Mouse (Mus musculus) lung, postnatal 36 days (tissue): ENCODE measurements around the gene Pafah1b3.
"Not testable (repeated sequence)": the region's sequence is repeated elsewhere in the genome, so short reads cannot be mapped to it uniquely, and the experiment has no call there.

Source experiments
- DNase-seq: peaks from one replicate; pipeline ENCODE4 v3.0.0; 2022; ENCODE audit warnings: mixed read lengths

The Pafah1b3 gene

DNA sequence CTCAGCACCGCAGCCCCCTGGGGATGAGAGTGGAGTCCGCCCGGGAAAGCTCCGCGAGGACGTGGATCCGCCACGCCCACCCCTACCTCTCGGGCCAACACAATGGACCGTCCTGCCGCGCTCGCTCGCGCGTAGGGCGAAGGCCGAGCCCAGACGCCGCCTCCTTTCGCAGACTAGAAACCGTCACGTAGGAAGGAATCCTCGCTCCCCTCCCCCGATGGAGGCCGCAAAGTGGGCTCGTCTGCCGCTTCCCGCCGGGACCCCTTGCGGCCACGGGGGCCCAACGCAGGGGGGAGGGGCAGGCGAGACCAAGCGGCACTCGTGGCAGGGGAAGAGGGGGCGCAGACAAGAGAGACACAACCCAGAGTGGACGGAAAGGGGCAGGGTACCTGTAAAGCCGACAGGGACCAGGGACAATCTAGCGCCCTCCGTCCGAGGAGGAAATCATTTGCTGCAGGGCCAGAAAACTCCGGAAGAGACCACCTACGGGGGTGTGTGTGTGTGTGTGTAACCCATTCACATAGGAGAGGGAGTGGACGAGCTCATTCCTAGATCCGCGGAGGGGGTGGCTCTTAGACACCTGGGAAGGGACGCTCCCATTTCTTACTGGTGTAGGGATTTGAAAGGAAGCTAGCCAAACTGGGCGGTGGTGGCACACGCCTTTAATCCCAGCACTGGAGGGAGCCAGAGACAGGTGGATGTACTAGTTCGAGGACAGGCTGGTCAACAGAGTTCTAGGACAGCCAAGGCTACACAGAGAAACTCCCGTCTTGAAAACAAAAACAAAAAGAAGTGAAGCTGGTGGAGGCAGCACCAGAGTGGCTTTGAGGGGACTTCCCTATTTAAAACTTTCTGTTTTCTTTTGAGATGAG lies at the start of gene Pafah1b3:
Pafah1b3 (minus strand) TSS at position 533 of the 872 bp plus-strand sequence.
- DNase-seq: peak; percentile 91

DNA sequence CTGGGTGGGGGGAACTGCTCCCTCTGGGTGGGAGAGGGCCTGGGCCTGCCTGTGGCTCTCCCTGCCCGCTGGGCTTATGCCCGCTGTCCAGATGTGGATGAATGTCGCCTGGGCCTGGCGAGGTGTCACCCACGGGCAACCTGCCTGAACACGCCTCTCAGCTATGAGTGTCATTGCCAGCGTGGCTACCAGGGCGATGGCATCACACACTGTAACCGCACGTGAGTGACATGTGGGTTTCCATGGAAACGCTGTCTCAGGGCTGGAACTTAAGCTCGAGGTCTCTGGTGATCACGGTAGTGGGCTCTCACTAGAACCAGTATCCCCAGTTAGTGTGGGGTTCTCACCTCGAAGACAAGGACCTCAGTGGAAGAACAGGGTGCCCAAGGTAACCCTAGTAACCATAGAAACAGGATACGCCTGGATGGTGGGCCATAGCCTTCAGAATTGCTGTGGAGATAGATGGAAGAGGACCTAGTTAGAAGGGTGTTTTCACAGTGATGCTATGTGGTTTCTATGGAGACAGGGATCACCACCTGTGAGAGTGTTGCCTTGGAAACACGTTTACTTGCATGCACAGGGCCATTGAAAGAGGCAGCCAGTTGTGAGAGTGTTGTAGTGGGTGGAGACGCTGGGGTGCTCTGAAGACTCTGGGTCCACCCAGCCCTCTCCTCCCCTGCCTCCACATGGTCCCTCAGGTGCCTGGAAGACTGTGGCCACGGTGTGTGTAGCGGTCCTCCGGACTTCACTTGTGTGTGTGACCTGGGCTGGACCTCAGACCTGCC lies 43.4 kb upstream of the Pafah1b3 start:
- DNase-seq: no peak

DNA sequence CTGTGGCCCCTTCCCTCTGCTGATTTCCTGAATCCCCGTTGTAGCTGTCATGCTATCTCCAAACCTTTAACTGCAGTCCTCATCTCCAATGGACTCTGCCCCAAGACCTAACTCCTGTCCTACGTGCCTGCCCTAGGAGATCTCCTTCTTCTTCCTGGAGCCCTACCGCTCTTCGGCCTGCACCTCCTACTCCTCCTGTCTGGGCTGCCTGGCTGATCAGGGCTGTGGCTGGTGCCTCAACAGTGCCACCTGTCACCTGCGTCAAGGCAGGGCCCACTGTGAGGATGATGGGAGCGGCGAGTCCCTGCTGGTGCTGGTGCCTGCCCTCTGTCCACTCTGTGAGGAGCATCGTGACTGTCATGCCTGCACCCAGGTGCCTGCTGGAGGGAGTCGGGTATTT lies 41.5 kb upstream of the Pafah1b3 start:
- DNase-seq: no peak

DNA sequence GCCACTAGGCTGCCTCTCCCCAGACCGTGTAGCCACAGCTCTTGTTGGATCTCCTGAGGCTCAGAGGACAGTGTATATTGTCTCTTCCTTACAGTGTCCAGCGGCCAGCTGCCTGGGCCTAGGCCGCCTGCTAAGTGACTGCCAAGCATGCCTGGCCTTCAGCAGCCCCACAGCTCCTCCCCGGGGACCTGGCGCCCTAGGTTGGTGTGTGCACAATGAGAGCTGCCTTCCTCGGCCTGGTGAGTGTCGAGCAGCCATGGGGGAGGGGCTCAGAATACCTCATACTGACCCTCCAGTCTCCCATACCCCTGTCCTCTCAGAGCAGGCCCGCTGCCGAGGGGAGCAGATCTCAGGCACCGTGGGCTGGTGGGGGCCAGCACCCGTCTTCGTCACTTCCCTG lies 36.7 kb upstream of the Pafah1b3 start:
- DNase-seq: no peak

DNA sequence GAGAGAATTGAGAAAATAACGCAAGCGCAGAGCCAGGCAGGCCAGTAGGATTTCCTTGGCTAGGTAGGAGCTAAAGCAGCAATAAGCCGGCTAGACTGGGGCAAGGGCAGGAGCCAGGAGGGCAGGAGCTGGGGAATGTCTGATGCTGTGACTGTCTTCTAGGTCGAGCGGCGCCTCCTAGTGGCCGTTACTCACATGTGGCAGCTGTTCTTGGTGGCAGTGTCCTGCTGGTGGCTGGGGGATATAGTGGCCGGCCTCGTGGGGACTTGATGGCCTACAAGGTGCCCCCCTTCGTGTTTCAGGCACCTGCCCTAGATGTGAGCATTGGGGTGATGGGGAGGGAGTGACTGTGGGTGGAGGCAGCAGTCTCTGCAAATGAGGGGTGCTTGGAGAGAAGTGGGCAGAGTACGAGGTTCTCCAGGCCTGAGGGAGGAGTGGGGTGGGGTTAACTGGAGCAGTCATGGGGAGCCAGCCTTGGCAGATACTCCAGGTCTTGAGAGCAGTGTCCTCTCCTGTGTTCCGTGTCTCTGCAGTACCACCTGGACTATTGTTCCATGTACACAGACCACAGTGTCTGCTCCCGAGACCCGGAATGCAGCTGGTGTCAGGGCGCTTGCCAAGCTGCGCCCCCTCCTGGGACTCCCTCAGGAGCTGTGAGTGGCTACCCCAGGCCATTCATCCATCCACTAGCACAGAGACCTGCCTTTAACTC lies 36.0 kb upstream of the Pafah1b3 start:
- peak; percentile 90 for DNase-seq

DNA sequence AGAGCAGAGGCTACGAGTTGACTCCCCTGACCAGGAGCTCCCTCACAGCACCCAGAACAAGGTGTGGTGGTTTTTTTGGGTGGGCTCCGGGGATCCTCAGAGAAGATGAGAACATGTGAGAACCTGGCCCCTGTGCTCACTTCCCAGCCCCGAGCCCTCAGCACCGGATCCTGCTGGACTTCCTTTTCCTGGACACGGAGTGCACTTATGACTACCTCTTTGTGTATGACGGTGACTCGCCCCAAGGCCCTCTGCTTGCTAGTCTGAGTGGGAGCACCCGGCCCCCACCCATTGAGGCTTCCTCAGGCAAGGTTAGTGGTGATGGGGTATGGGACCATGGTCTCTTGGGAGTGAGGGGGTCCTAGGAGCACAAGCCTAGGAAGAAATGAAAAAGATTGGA lies 28.4 kb upstream of the Pafah1b3 start:
- no peak for DNase-seq

DNA sequence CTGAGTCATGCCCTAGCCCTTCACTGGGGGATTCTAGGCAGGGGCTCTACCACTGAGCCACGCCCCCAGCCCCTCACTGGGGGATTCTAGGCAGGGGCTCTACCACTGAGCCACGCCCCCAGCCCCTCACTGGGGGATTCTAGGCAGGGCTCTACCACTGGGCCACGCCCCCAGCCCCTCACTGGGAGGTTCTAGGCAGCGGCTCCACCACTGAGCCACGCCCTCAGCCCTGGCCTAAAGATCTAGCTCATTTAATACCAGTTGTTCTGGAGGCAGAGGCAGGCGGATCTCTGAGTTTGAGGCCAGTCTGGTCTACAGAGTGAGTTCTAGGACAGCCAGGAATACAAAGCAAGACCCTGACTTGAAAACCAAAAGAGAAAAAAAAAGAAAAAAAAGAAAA lies 27.6 kb upstream of the Pafah1b3 start:
- not testable (repeated sequence) for DNase-seq

GRCm38 (mm10) chr7:25323219-25323618 lies 25.4 kb upstream of the Pafah1b3 start:
- no peak for DNase-seq

DNA sequence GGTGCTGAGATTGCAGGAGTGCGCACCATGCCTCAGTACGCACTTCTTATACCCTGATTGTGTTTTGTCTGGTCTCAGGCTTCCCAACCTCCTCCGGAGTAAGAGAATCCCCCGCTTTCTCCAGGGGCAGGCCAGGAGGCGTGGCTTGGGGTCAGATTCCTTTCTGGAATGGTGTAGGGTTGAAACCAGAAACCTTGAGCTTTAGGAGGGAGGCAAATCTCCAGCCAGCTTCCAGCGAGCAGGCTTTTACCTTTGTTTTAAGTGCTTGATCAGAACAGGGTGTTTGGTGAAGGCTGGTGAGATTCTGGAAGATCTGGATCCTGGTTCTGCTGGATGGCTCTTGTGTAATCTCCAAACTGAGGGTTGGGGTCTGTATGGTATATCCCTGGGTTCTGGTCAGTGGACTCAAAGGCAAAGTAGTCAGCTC lies 24.3 kb upstream of the Pafah1b3 start:
- peak; percentile 18 for DNase-seq

DNA sequence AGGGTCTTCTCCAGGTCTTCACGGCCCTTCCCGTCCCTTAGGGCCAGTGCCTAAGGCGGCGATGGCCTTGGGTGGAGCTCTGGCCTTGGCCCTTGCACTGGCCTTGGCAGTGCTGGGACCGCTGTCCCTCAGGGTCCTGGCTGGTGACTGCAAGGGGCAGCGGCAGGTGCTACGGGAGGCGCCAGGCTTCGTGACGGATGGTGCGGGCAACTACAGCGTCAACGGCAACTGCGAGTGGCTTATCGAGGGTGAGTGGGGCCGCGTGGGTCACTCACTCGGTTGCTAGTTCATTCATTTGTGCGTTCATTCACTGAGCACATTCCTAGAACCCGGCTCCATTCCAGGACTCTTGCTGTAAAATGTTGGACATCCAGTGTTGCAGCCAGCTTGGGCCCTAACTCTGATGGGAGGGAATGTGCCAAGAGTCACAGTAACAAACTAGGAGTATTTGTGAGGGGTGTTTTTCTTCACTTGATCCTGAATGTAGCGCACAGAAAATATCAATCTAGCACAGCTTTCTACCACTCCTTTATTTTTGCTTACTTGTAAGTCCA lies 19.7 kb upstream of the Pafah1b3 start:
- DNase-seq: peak; percentile 16

DNA sequence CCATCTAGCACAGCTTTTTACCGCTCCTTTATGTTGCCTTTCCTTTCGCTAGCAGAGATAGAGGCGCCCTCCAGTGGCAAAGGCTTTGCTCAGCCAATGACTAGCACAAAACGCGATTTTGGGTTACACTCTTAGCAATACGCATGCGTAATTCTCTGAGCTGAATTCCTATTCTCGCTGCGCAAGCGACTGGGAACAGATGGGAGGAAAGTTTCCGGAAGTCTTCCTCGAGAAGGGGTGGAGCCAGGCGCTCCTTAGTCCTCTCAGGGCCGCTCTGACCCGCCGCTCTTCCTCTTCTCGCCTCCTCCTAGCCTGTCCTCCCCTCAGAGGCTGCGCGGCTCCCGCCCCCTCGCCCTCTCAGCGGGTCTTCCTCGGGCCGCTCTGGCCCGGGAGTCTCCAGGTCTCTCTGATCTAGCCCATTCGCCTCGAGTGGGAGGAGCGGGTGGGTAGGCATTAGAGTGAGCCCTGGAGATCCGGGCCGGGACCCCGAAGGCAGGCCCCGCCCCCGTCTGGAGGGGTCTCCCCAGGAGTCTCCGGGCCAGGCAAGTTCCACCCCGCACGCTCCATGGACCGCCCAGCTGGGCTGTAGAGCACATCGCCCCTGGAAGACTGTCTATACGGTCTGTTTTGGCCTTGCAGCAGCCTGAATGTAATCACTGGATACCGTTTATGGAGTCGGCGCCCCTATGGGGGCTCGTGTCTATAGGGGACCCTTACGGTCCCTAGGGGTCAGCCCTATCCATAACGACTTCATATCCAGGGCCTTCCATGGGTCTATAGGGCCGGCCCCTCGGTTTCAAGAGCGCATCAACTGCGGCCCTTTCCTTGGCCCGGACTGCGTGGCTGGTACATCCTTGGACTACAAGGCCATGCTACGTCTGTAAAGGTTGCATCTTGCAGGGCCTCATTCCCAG lies 19.0 kb upstream of the Pafah1b3 start, which contains the start of gene Megf8:
Megf8 (plus strand) TSS at position 633 of the 914 bp plus-strand sequence.
- DNase-seq: peak; percentile 99

GRCm38 (mm10) chr7:25315306-25316041 lies 17.7 kb upstream of the Pafah1b3 start:
- no peak for DNase-seq

DNA sequence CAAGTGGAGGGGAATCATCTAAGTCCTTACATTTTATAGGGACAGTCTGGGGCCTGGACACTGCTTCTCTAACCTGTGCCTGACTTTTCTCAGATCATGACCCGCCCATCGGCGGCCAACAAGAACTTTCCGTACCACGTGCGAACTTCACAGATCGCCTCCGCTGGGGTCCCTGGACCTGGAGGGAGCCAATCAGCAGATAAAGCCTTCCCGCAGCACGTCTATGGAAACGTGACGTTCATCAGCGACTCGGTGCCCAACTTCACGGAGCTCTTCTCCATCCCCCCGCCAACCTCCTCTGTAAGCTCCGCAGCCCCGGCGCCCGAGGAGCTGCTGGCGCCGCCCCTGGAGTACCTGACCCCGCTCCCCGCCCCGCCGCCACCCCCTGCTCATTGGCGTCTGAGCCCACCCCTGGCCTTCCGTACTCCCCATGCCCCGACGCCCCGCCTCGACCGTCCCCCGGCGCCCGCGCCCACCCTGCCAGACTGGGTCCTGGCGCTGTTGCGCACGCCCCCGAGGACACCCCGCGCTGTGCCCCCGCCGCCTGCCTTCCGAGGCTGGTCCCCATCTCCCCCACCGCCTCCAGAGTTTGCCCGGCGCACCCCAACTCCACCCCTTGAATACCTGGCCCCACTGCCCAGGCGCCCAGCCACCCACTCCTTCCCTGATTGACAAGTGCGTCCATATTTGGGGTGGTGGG lies 17.0 kb upstream of the Pafah1b3 start:
- no peak for DNase-seq

DNA sequence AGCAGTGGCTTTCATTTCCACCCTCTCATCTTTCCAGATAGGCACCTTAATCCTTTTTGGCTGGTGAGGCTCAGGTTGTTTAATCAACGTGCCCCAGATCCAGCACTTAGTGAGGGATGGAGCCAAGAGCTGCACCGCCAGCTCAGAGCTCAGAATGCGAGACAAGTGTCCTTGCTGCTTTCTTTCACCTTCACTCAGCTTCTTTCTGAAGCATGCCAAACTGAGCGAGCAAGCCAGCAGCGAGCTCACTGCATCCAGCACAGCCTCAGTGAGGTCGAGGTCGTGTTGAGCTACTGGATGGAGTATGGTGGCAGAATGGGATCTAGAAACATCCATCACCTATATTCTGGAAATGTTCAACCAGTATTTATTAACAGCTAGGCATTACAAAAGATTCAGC lies 15.5 kb upstream of the Pafah1b3 start:
- DNase-seq: no peak

DNA sequence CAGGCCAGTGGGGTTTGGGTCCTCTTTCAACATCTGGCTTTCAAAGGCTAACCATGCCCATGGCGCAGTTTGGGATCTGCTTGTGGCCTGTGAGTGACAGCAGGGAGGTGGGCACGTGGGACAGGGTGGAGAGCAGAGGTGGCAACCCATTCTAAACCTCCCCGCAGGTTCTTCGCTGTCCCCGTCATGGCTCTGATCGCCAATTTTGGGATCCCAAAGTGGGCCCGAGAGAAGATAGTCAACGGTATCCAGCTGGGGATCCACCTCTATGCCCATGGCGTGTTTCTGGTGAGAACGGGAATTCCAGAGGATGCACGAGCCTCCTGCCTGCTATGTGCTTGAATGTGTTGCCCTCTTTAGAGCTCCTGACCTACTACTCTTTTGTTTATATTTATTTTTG lies 13.4 kb upstream of the Pafah1b3 start:
- DNase-seq: no peak

DNA sequence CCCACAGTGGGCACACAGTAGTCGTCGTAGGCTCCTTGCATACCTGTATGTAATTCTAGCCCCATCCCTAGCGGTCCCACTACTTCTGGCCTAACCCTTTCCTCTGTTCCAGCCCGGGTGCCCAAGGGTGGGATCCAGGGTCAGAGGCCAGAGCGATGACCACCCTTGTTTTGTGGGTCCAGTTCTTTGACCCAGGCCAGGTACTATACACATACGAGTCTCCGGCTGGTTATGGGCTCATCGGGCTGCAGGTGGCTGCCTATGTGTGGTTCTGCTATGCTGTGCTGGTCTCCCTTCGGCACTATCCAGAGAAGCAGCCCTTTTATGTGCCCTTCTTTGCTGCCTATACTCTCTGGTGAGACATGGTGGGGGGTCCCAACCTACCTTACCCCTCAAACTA lies 11.6 kb upstream of the Pafah1b3 start:
- DNase-seq: no peak

- DNase-seq: no peak
Observed at GRCm38 (mm10) chr7:25308702-25309318, 11.0 kb upstream of the Pafah1b3 start.

DNA sequence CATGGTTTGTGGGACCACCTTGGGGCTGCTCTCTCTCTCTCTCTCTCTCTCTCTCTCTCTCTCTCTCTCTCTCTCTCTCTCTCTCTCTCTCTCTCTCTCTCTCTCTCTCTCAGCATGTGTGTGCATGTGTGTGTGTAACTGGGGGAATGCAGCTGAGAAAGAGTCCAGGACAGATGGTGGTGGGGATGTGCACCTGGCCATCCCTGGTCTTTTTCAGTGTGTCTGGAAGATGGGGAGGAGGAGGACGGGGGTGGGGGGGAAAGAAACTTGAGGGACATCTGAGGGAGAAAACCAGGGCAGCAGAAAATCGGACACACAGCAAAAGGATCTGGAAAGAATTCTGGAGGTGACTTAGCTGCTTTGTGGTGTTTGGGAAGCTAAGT lies 8.8 kb upstream of the Pafah1b3 start:
- DNase-seq: no peak

DNA sequence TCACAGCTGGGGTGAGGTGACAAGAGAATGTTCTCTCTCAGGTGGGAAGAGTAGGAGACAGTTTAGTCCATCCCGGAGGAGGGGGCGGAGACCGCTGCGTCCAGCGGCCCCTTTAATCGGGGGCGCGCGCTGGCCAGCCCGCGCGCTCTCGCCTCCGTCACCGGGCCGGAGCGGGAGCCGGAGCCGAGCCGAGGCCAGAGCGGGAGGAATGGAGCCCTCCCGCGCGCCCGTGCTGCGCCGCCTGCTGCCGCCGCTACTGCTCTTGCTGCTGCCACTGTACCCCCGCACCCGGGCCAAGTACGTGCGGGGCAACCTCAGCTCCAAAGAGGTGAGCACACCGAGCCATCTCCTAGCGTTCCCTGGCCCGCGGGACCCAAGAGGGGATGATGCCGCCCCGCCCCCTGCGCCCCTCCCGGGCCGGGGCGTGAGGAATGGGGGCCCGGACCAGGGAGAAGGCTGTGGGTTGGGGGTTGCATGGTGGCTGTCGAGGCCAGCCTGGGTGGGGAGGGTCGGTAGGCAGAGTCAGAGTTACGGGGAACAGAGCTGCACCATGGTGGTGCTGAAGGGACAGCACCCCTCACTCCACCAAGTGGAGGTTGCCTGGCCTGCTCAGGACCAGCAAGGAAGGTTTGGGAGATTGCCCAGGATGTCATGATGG lies 8.3 kb upstream of the Pafah1b3 start, which contains the start of gene Tmem145:
Tmem145 (plus strand) TSS at position 151 of the 658 bp plus-strand sequence.
- DNase-seq: peak; percentile 41
